Mouse (Mus musculus): ENCODE measurements at regions not wholly inside any gene's neighbourhood (a gene's known extent, or its start where the extent isn't known, plus 50 kb on each side); places are given as distances from the start of the nearest gene placed in this dataset.

GRCm38 (mm10) chr10:43791525-43792021 is 110.0 kb downstream of the Qrsl1 start:
- WGBS = 86% methylated on average over 4 of the region's 4 CpGs
- Histone ChIP-seq H3K4me2 (replicated peaks; ENCODE audit: low read depth, low read length) (no peak overlapping the region), H3K4me3 (ENCODE audit: low read depth, low read length) (no peak overlapping the region), H3K9ac (replicated peaks; ENCODE audit: low read depth, low read length) (no peak overlapping the region), H3K27ac (ENCODE audit: low read length) (no peak overlapping the region), H3K27me3 (ENCODE audit: control insufficient read depth, insufficient read depth, low read length) (no peaks in the 10 kb centered on the region), H3K9me3 (ENCODE audit: control insufficient read depth, low read depth, low read length) (no peaks in the 10 kb centered on the region), H3K36me3 (ENCODE audit: control insufficient read depth, insufficient read depth, low read length) (no peaks in the 10 kb centered on the region), H3K4me1 (ENCODE audit: control insufficient read depth, insufficient read depth, low read length) (no peaks in the 10 kb centered on the region)
- ATAC-seq (ENCODE audit: insufficient number of reproducible peaks, insufficient read depth, low FRiP score, low read depth) = no peak; the same call in 1 of the 2 replicates

GRCm38 (mm10) chr10:43792618-43793017 is 108.9 kb downstream of the Qrsl1 start:
- no peak for ATAC-seq (ENCODE audit: insufficient number of reproducible peaks, insufficient read depth, low FRiP score, low read depth)
- H3K4me2 ChIP-seq (replicated peaks; ENCODE audit: low read depth, low read length) = no peak overlapping the region
- no peak overlapping the region for H3K27ac ChIP-seq (ENCODE audit: low read length)
- no peaks in the 10 kb centered on the region for H3K9me3 ChIP-seq (ENCODE audit: control insufficient read depth, low read depth, low read length)
- no peak overlapping the region for H3K4me3 ChIP-seq (ENCODE audit: low read depth, low read length)
- 78% methylated on average over 3 of the region's 3 CpGs for WGBS
- H3K36me3 ChIP-seq (ENCODE audit: control insufficient read depth, insufficient read depth, low read length) = no peaks in the 10 kb centered on the region
- H3K9ac ChIP-seq (replicated peaks; ENCODE audit: low read depth, low read length) = no peak overlapping the region
- no peaks in the 10 kb centered on the region for H3K4me1 ChIP-seq (ENCODE audit: control insufficient read depth, insufficient read depth, low read length)
- no peaks in the 10 kb centered on the region for H3K27me3 ChIP-seq (ENCODE audit: control insufficient read depth, insufficient read depth, low read length)

GRCm38 (mm10) chr10:43794587-43794986 is 107.0 kb downstream of the Qrsl1 start:
- no peaks in the 10 kb centered on the region for H3K4me1 ChIP-seq (ENCODE audit: control insufficient read depth, insufficient read depth, low read length)
- H3K4me3 ChIP-seq (ENCODE audit: low read depth, low read length) = no peak overlapping the region
- no peak overlapping the region for H3K4me2 ChIP-seq (replicated peaks; ENCODE audit: low read depth, low read length)
- no peak overlapping the region for H3K27ac ChIP-seq (ENCODE audit: low read length)
- no peaks in the 10 kb centered on the region for H3K27me3 ChIP-seq (ENCODE audit: control insufficient read depth, insufficient read depth, low read length)
- WGBS = 59% methylated on average over 9 of the region's 9 CpGs
- H3K9me3 ChIP-seq (ENCODE audit: control insufficient read depth, low read depth, low read length) = no peaks in the 10 kb centered on the region
- H3K36me3 ChIP-seq (ENCODE audit: control insufficient read depth, insufficient read depth, low read length) = no peaks in the 10 kb centered on the region
- no peak for ATAC-seq (ENCODE audit: insufficient number of reproducible peaks, insufficient read depth, low FRiP score, low read depth)
- H3K9ac ChIP-seq (replicated peaks; ENCODE audit: low read depth, low read length) = no peak overlapping the region

GRCm38 (mm10) chr10:43800077-43800476 is 101.5 kb downstream of the Qrsl1 start:
- H3K4me1 ChIP-seq (ENCODE audit: control insufficient read depth, insufficient read depth, low read length) = no peaks in the 10 kb centered on the region
- H3K36me3 ChIP-seq (ENCODE audit: control insufficient read depth, insufficient read depth, low read length) = no peaks in the 10 kb centered on the region
- H3K27me3 ChIP-seq (ENCODE audit: control insufficient read depth, insufficient read depth, low read length) = no peaks in the 10 kb centered on the region
- H3K27ac ChIP-seq (ENCODE audit: low read length) = no peak overlapping the region
- no peak overlapping the region for H3K4me3 ChIP-seq (ENCODE audit: low read depth, low read length)
- H3K9me3 ChIP-seq (ENCODE audit: control insufficient read depth, low read depth, low read length) = no peaks in the 10 kb centered on the region
- no peak for ATAC-seq (ENCODE audit: insufficient number of reproducible peaks, insufficient read depth, low FRiP score, low read depth)
- no peak overlapping the region for H3K9ac ChIP-seq (replicated peaks; ENCODE audit: low read depth, low read length)
- H3K4me2 ChIP-seq (replicated peaks; ENCODE audit: low read depth, low read length) = no peak overlapping the region
- WGBS = 47% methylated on average over 3 of the region's 3 CpGs

- no peak overlapping the region for H3K27ac ChIP-seq (ENCODE audit: low read length)
- H3K4me1 ChIP-seq (ENCODE audit: control insufficient read depth, insufficient read depth, low read length) = no peaks in the 10 kb centered on the region
- H3K4me2 ChIP-seq (replicated peaks; ENCODE audit: low read depth, low read length) = no peak overlapping the region
- no peaks in the 10 kb centered on the region for H3K27me3 ChIP-seq (ENCODE audit: control insufficient read depth, insufficient read depth, low read length)
- no peak overlapping the region for H3K9ac ChIP-seq (replicated peaks; ENCODE audit: low read depth, low read length)
- H3K9me3 ChIP-seq (ENCODE audit: control insufficient read depth, low read depth, low read length) = no peaks in the 10 kb centered on the region
- H3K4me3 ChIP-seq (ENCODE audit: low read depth, low read length) = no peak overlapping the region
- no peaks in the 10 kb centered on the region for H3K36me3 ChIP-seq (ENCODE audit: control insufficient read depth, insufficient read depth, low read length)
- ATAC-seq (ENCODE audit: insufficient number of reproducible peaks, insufficient read depth, low FRiP score, low read depth) = 0 out of 2 replicates have a peak, but pooled peaks have one; percentile 74
- WGBS = 27% methylated on average over 5 of the region's 5 CpGs
Observed at GRCm38 (mm10) chr10:43815291-43815690, 86.3 kb downstream of the Qrsl1 start.

- H3K27ac ChIP-seq (ENCODE audit: low read length) = no peak overlapping the region
- no peaks in the 10 kb centered on the region for H3K9me3 ChIP-seq (ENCODE audit: control insufficient read depth, low read depth, low read length)
- WGBS = 81% methylated on average over 9 of the region's 9 CpGs
- no peak overlapping the region for H3K9ac ChIP-seq (replicated peaks; ENCODE audit: low read depth, low read length)
- no peaks in the 10 kb centered on the region for H3K27me3 ChIP-seq (ENCODE audit: control insufficient read depth, insufficient read depth, low read length)
- no peaks in the 10 kb centered on the region for H3K4me1 ChIP-seq (ENCODE audit: control insufficient read depth, insufficient read depth, low read length)
- H3K4me3 ChIP-seq (ENCODE audit: low read depth, low read length) = no peak overlapping the region
- H3K36me3 ChIP-seq (ENCODE audit: control insufficient read depth, insufficient read depth, low read length) = no peaks in the 10 kb centered on the region
- ATAC-seq (ENCODE audit: insufficient number of reproducible peaks, insufficient read depth, low FRiP score, low read depth) = no peak
- H3K4me2 ChIP-seq (replicated peaks; ENCODE audit: low read depth, low read length) = no peak overlapping the region
Observed at GRCm38 (mm10) chr10:43817522-43818198, 83.9 kb downstream of the Qrsl1 start.

GRCm38 (mm10) chr10:43818623-43819022 is 82.9 kb downstream of the Qrsl1 start:
- no peak overlapping the region for H3K27ac ChIP-seq (ENCODE audit: low read length)
- no peak for ATAC-seq (ENCODE audit: insufficient number of reproducible peaks, insufficient read depth, low FRiP score, low read depth)
- 54% methylated on average over 5 of the region's 5 CpGs for WGBS
- H3K36me3 ChIP-seq (ENCODE audit: control insufficient read depth, insufficient read depth, low read length) = no peaks in the 10 kb centered on the region
- H3K9me3 ChIP-seq (ENCODE audit: control insufficient read depth, low read depth, low read length) = no peaks in the 10 kb centered on the region
- no peak overlapping the region for H3K4me3 ChIP-seq (ENCODE audit: low read depth, low read length)
- H3K27me3 ChIP-seq (ENCODE audit: control insufficient read depth, insufficient read depth, low read length) = no peaks in the 10 kb centered on the region
- no peaks in the 10 kb centered on the region for H3K4me1 ChIP-seq (ENCODE audit: control insufficient read depth, insufficient read depth, low read length)
- no peak overlapping the region for H3K4me2 ChIP-seq (replicated peaks; ENCODE audit: low read depth, low read length)
- H3K9ac ChIP-seq (replicated peaks; ENCODE audit: low read depth, low read length) = no peak overlapping the region

- Histone ChIP-seq H3K4me2 (replicated peaks; ENCODE audit: low read depth, low read length) (no peak overlapping the region), H3K9ac (replicated peaks; ENCODE audit: low read depth, low read length) (no peak overlapping the region), H3K4me1 (ENCODE audit: control insufficient read depth, insufficient read depth, low read length) (no peaks in the 10 kb centered on the region), H3K4me3 (ENCODE audit: low read depth, low read length) (no peak overlapping the region), H3K27me3 (ENCODE audit: control insufficient read depth, insufficient read depth, low read length) (no peaks in the 10 kb centered on the region), H3K36me3 (ENCODE audit: control insufficient read depth, insufficient read depth, low read length) (no peaks in the 10 kb centered on the region), H3K27ac (ENCODE audit: low read length) (no peak overlapping the region), H3K9me3 (ENCODE audit: control insufficient read depth, low read depth, low read length) (no peaks in the 10 kb centered on the region)
- WGBS = 86% methylated on average over 6 of the region's 6 CpGs
- no peak for ATAC-seq (ENCODE audit: insufficient number of reproducible peaks, insufficient read depth, low FRiP score, low read depth)
Observed at GRCm38 (mm10) chr10:43819434-43819833, 82.1 kb downstream of the Qrsl1 start.

GRCm38 (mm10) chr10:43822615-43823014 is 78.9 kb downstream of the Qrsl1 start:
- WGBS = 87% methylated on average over 1 of the region's 1 CpGs
- no peak overlapping the region for H3K9ac ChIP-seq (replicated peaks; ENCODE audit: low read depth, low read length)
- no peak for ATAC-seq (ENCODE audit: insufficient number of reproducible peaks, insufficient read depth, low FRiP score, low read depth)
- no peaks in the 10 kb centered on the region for H3K4me1 ChIP-seq (ENCODE audit: control insufficient read depth, insufficient read depth, low read length)
- no peaks in the 10 kb centered on the region for H3K9me3 ChIP-seq (ENCODE audit: control insufficient read depth, low read depth, low read length)
- H3K27me3 ChIP-seq (ENCODE audit: control insufficient read depth, insufficient read depth, low read length) = no peaks in the 10 kb centered on the region
- no peaks in the 10 kb centered on the region for H3K36me3 ChIP-seq (ENCODE audit: control insufficient read depth, insufficient read depth, low read length)
- H3K4me3 ChIP-seq (ENCODE audit: low read depth, low read length) = no peak overlapping the region
- no peak overlapping the region for H3K27ac ChIP-seq (ENCODE audit: low read length)
- H3K4me2 ChIP-seq (replicated peaks; ENCODE audit: low read depth, low read length) = no peak overlapping the region

Data from stomach, embryonic 14.5 days (tissue).